Mouse (Mus musculus): ENCODE measurements around the gene Zbtb20.

GRCm38 (mm10) chr16:43552443-43552842, 676.8 kb downstream of the Zbtb20 start:
- TF ChIP-seq CTCF (IDR thresholded peaks at IDR 0.05; ENCODE audit: control insufficient read depth, insufficient read depth, insufficient read length) (no peak), MAX (IDR thresholded peaks at IDR 0.05) (no peak), MYOG (IDR thresholded peaks at IDR 0.05; ENCODE audit: control insufficient read depth, extremely low read depth, insufficient read length) (no peak), CEBPB (IDR thresholded peaks at IDR 0.05; ENCODE audit: low read depth) (no peak)

Data from C2C12 (cell line).